Mouse (Mus musculus): ENCODE measurements around the gene Hnf4a.

DNA sequence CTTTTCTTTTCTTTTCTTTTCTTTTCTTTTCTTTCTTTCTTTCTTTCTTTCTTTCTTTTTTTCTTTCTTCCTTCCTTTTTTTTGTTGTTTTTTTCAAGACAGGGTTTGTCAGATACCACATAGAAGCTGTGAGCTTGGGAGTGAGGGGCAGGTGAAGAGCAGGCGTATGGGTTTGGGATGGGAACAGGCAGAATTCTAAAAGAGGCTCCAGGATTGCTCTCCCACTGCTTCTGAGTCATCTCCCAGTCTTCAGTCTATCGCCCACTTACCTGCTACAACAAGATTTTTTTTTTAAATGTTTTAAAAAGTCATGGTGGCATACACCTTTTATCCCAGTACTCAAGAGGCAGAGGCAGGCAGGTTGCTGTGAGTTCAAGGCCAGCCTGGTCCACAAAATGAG lies 71.4 kb downstream of the Hnf4a start:
- TF ChIP-seq CTCF (IDR thresholded peaks at IDR 0.05; ENCODE audit: extremely low read depth, insufficient read depth, low read length) (no peak), POLR2A (IDR thresholded peaks at IDR 0.05; ENCODE audit: extremely low read depth, insufficient read depth, low read length) (no peak)

Data from cortical plate, adult 2 months (tissue).